Mouse (Mus musculus) intestine, embryonic 14.5 days (tissue): ENCODE measurements around the gene Mpp4. TPM values are rescaled to one million over a fixed set of nuclear protein-coding genes. Genes with fewer than 3 reads are reported as not detected.

Experiments
- ATAC-seq: fragments of 200-750 bp; cut with Nextera tagmentation; replicated peaks from 2 replicates; pipeline ENCODE4 v1.8.0; 2017; ENCODE audit warnings: low read depth, moderate number of reproducible peaks, moderate TSS enrichment, moderate library complexity; ENCODE audit not compliant: low FRiP score, low TSS enrichment
- DNase-seq: peaks from one replicate; pipeline ENCODE4 v3.0.0-alpha.2; 2018; ENCODE audit warnings: low spot score
- H3K27ac ChIP-seq: fragments of 300-500 bp; sonication (generic); 2 replicates; pipeline ENCODE4 v1.5.1; 2014; ENCODE audit warnings: low read depth, mild to moderate bottlenecking, control low read depth
- H3K27me3 ChIP-seq: fragments of 300-500 bp; sonication (generic); replicated peaks from 2 replicates; pipeline ENCODE4 v1.6.1; 2014; ENCODE audit warnings: low read length, control low read depth; ENCODE audit not compliant: control insufficient read depth, insufficient read depth
- H3K36me3 ChIP-seq: fragments of 300-500 bp; sonication (generic); 2 replicates; pipeline ENCODE4 v1.6.1; 2014; ENCODE audit warnings: low read length, control low read depth; ENCODE audit not compliant: control insufficient read depth, insufficient read depth
- H3K4me1 ChIP-seq: fragments of 300-500 bp; sonication (generic); replicated peaks from 2 replicates; pipeline ENCODE4 v1.6.1; 2014; ENCODE audit warnings: low read length, control low read depth, mixed read lengths; ENCODE audit not compliant: control insufficient read depth, insufficient read depth
- H3K4me2 ChIP-seq: fragments of 300-500 bp; sonication (generic); 2 replicates; pipeline ENCODE4 v1.6.1; 2014; ENCODE audit warnings: low read length
- H3K4me3 ChIP-seq: fragments of 300-500 bp; sonication (generic); 2 replicates; pipeline ENCODE4 v1.5.1; 2014; ENCODE audit warnings: low read depth, low read length, control low read depth, mixed read lengths
- H3K9ac ChIP-seq: fragments of 300-500 bp; sonication (generic); 2 replicates; pipeline ENCODE4 v1.6.1; 2014; ENCODE audit warnings: mild to moderate bottlenecking, low read length
- H3K9me3 ChIP-seq: fragments of 300-500 bp; sonication (generic); 2 replicates; pipeline ENCODE4 v1.6.1; 2016; ENCODE audit warnings: low read length, control low read depth; ENCODE audit not compliant: control insufficient read depth
- whole genome bisulfite sequencing: fragments of 180-500 bp; shearing (Covaris S2); extraction: QIAGEN DNeasy Blood & Tissue Kit; methylation state at CpG from one replicate; pipeline ENCODE4 v1.1.7; 2014; 5-methylcytosine and 5-hydroxymethylcytosine counted together
- polyA plus RNA-seq: library from polyadenylated mRNA; unstranded; fragments of >200 nt; fragmentation: Nextera tagmentation; extraction: Ambion mirVana; gene quantifications from 2 replicates; pipeline ENCODE4 v1.2.1, GENCODE M21; 2014

The Mpp4 gene
- polyA plus RNA-seq, 1 experiment from 2014 or later, result 0.41 TPM

DNA sequence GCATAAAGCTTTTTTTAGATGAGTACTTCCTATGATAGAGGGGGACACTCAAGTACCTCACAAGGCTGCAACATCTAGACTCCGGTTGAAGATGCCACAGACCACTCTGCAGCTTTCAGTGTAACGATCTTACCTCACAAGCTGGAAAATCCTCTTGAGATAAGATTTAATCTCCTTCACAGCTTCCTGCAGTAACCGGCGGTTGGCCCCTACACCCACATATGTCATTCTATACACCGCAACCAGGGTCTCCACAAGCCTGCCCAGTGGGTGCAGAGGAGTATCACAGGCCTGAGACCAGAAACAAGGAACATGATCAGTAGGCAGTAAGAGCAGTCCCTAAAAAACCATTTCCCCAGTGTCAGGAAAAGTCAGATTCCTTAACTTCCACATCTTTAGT is 9.8 kb upstream of the Mpp4 start:
- Histone ChIP-seq H3K27me3 (no peaks in the 10 kb centered on the region), H3K4me2 (no peak overlapping the region), H3K9me3 (no peaks in the 10 kb centered on the region), H3K4me1 (peaks cover 9% of the 10 kb centered on the region), H3K9ac (no peak overlapping the region), H3K27ac (no peak overlapping the region), H3K36me3 (peaks cover 27% of the 10 kb centered on the region), H3K4me3 (no peak overlapping the region)
- DNase-seq (no peak), ATAC-seq (no peak)
- 70% methylated on average over 5 of the region's 5 CpGs for WGBS

DNA sequence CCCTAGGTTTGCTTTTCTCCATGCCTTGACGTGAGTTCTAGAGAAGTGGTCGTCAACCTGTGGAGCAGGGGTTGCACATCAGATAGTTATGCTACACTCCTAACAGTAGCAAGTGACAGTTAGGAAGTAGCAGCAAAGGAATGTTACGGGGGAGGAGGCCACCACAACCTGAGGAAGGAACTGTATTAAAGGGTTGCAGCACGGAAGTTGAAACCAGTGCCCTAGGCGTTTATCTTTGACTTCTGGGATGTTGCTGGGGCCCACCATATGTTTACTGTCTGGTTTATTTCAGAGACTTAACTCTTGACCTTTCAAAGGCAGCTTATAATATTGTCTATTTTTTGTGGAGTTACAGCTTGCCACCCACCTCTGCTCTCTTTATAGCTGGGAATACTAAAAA is 8.7 kb upstream of the Mpp4 start:
- no peaks in the 10 kb centered on the region for H3K27me3 ChIP-seq
- H3K27ac ChIP-seq, result no peak overlapping the region
- H3K9ac ChIP-seq, result no peak overlapping the region
- ATAC-seq (no peak), DNase-seq (no peak)
- 34% methylated on average over 5 of the region's 5 CpGs for WGBS
- H3K4me1 ChIP-seq, result peaks cover 9% of the 10 kb centered on the region
- no peaks in the 10 kb centered on the region for H3K9me3 ChIP-seq
- H3K4me2 ChIP-seq, result no peak overlapping the region
- peaks cover 32% of the 10 kb centered on the region for H3K36me3 ChIP-seq
- no peak overlapping the region for H3K4me3 ChIP-seq

DNA sequence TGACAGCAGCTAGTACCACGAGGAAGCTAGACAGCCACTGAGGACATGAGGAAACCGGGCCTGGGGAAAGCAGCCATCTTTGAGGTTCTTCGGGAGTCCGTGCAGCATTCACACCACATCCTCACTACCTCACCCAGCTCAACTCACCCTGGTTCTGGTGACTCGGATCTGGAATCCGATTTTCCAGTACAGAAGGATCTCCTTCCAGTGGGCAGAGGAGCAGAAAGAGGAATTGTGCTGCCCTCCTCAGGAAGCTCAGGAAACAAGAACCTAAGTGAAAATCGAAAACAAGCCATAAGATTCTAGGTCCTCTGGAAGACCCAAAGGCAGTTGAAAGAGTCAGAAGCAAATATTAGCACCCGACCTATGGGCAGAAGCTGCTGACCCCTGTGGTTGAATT is 7.1 kb upstream of the Mpp4 start:
- no peak overlapping the region for H3K27ac ChIP-seq
- H3K9ac ChIP-seq, result no peak overlapping the region
- WGBS, result 70% methylated on average over 8 of the region's 8 CpGs
- H3K9me3 ChIP-seq, result no peaks in the 10 kb centered on the region
- no peak for DNase-seq
- no peak overlapping the region for H3K4me2 ChIP-seq
- peaks cover 38% of the 10 kb centered on the region for H3K36me3 ChIP-seq
- H3K27me3 ChIP-seq, result no peaks in the 10 kb centered on the region
- peaks cover 9% of the 10 kb centered on the region for H3K4me1 ChIP-seq
- H3K4me3 ChIP-seq, result no peak overlapping the region
- ATAC-seq, result no peak

DNA sequence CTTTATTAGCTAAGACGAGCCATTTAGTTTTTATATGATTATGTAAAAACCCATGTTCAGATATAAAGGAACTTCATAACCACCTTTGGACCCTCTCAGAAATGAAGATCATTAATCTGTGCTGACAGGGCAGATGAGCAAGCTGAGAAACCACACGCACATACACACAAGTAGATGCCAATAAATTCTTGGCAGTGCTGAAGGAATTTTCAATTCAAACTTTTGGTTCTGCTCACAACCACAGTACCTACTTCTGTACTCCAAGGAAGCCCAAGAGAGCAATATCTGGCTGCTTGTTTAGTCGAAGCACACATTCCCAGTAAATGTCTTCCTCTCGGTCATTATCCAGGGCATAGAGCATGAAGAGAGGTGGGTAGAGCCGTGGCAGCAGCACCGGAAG is 6.4 kb upstream of the Mpp4 start:
- DNase-seq (no peak), ATAC-seq (no peak)
- no peaks in the 10 kb centered on the region for H3K9me3 ChIP-seq
- H3K4me2 ChIP-seq, result no peak overlapping the region
- 78% methylated on average over 6 of the region's 6 CpGs for WGBS
- H3K4me1 ChIP-seq, result peaks cover 9% of the 10 kb centered on the region
- no peak overlapping the region for H3K27ac ChIP-seq
- H3K27me3 ChIP-seq, result no peaks in the 10 kb centered on the region
- H3K9ac ChIP-seq, result no peak overlapping the region
- H3K4me3 ChIP-seq, result no peak overlapping the region
- peaks cover 36% of the 10 kb centered on the region for H3K36me3 ChIP-seq

DNA sequence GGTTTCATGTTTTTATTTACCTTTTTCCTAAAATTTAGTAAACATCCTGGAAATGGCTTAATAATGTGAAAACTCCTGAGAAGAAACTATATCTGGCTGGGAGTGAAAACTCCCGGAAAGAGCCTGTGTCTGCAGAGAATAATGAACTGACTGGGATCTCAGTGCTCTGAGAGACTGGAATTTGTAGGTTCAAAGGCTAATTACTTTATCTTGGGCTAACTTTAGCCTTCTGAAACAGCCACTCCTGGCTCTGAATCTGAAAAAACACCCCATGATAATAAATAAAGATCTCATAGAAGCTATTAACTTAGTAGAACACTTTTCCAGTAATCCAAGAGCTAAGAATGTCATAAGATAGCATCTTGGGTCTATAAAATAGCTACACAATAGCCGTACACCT is 5.4 kb upstream of the Mpp4 start:
- DNase-seq (no peak), ATAC-seq (no peak)
- Histone ChIP-seq H3K36me3 (peaks cover 31% of the 10 kb centered on the region), H3K9me3 (no peaks in the 10 kb centered on the region), H3K27ac (no peak overlapping the region), H3K4me1 (peaks cover 9% of the 10 kb centered on the region), H3K4me2 (no peak overlapping the region), H3K27me3 (no peaks in the 10 kb centered on the region), H3K4me3 (no peak overlapping the region), H3K9ac (no peak overlapping the region)
- 32% methylated on average over 2 of the region's 2 CpGs for WGBS

DNA sequence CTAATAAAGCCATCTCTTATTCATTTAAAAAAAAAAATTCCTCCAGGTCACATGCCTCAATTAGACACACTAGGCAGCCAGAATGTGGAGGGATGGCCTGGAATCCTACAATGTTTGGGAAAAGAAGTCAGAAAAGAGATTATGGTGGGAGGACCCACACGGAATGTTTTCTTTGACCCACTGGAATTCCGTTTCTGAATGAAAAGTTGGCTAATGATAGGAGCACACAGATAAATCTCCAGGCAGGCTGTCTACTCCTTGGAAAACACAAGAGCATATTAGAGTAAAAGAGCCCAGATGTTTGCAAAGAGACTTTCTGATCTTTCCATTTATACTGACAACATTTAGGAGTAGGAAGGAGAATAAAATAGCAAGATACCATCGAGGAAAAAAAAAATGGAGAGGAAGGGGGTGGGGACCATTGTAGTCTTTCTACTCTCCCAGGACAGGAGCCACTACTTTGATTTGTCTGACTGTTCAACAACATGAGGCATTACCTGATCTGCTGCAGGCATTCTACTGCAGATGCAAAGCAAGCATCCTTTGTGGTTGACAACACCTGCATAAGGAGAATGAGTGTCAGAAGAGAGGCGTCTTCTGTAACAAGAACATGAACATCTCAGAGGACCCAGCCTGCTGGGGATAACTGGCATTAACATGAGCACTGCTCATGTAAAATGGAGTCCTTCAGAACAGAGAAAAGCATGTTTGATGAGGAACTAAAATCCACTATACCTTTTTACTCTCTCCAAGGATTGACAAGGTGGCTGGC is 4.7 kb upstream of the Mpp4 start:
- H3K27ac ChIP-seq, result no peak overlapping the region
- 74% methylated on average over 4 of the region's 4 CpGs for WGBS
- H3K9me3 ChIP-seq, result no peaks in the 10 kb centered on the region
- no peak overlapping the region for H3K4me3 ChIP-seq
- H3K36me3 ChIP-seq, result peaks cover 36% of the 10 kb centered on the region
- peaks cover 9% of the 10 kb centered on the region for H3K4me1 ChIP-seq
- no peaks in the 10 kb centered on the region for H3K27me3 ChIP-seq
- DNase-seq, result no peak
- H3K4me2 ChIP-seq, result no peak overlapping the region
- H3K9ac ChIP-seq, result no peak overlapping the region
- ATAC-seq, result no peak

DNA sequence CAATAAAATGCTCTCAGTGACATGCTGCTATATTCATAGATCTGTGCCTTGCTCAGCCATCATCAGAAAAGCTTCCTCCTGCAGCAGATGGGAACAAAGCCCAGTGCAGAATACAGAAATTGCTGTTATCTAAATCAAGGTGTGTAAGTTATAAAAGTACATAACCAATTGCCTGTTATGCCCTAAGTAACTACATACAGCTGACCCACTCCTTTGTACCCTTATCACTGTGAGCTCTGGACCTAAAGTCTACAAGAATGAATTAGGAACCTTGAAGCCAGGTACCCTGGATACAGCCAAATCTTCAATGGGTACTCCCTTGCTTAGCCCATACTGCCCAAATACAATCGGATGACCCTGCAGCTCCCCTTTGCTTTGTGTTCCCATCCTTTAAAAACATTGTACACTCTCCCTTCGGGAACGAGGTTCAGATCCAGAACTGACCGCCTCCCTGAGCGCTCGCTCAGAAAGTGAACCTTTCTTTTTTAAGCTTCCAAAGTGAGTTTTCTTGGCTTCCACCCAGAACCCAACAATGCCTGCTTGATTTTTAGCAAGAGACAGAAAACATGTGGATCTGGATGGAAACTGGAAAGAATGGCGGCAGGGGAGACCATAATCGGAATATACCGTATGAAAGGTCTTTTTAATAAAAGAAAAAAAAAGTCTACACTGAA is 3.2 kb upstream of the Mpp4 start:
- H3K4me3 ChIP-seq, result no peak overlapping the region
- H3K36me3 ChIP-seq, result peaks cover 39% of the 10 kb centered on the region
- no peak overlapping the region for H3K9ac ChIP-seq
- no peaks in the 10 kb centered on the region for H3K4me1 ChIP-seq
- no peak for DNase-seq
- H3K4me2 ChIP-seq, result no peak overlapping the region
- no peak overlapping the region for H3K27ac ChIP-seq
- WGBS, result 92% methylated on average over 9 of the region's 9 CpGs
- no peak for ATAC-seq
- H3K9me3 ChIP-seq, result no peaks in the 10 kb centered on the region
- no peaks in the 10 kb centered on the region for H3K27me3 ChIP-seq

DNA sequence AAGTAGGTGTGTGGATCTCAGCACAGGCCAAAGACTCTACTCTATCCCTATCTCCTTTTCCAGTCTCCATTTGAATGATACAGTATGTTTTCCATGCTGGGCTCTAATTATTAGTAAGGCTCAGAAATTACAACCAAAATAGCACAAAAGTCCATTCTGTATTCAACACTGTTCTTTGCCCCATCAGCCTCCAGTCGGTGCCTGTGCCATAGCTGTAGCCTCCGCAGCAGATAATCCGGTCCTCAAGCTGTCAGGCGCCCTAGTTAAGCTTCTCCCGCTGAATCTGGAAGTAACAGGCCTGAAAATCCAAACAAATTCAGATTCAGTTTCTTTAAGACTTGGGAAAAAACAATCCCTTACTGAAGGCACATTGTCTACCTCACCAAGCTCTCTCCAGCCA is 729 bp upstream of the Mpp4 start:
- Histone ChIP-seq H3K4me2 (no peak overlapping the region), H3K27ac (no peak overlapping the region), H3K9me3 (no peaks in the 10 kb centered on the region), H3K36me3 (peaks cover 29% of the 10 kb centered on the region), H3K27me3 (no peaks in the 10 kb centered on the region), H3K4me3 (no peak overlapping the region), H3K9ac (no peak overlapping the region), H3K4me1 (no peaks in the 10 kb centered on the region)
- no peak for ATAC-seq
- no peak for DNase-seq
- 70% methylated on average over 5 of the region's 5 CpGs for WGBS
